Comparison of ENCODE assay signal across 33 mouse cellular contexts in the genomic region with DNA sequence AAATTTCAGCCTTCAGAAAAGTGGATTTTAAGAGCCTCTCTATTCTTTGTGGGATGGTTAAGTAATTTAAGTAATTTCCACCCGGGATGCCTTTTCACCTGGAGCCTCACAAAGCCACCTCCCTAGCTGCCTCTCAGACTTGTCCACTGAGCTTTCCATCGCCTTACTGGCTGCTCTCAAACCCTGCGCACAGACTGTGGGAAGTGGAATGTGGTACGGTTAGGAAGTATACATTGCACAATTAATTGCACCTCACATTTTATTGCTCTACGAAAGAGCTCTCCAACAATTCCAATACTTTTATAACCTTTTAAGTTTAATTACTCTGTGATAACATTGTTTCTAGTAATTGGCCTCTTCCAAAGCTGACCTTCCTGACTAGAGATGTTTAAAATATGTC. TPM values are rescaled to one million over a fixed set of nuclear protein-coding genes. Genes with fewer than 3 reads are reported as not detected.
"Had no signal": no experiment of that assay in that cellular context is flagged by ENCODE, and none has a peak within 500 bp of the region (broad histone marks: within the 10 kb centered on the region; RNA-seq: fewer than 3 reads in every experiment).

No protein-coding gene starts in this region.

- H3K4me1 ChIP-seq: heart, embryonic 10.5 days; heart, embryonic 13.5 days; heart, embryonic 15.5 days; hindbrain, embryonic 10.5 days; hindbrain, embryonic 12.5 days; hindbrain, embryonic 13.5 days; hindbrain, embryonic 15.5 days; kidney, embryonic 15.5 days had no signal

- H3K27ac ChIP-seq: heart, embryonic 10.5 days; heart, embryonic 13.5 days; heart, embryonic 15.5 days; hindbrain, embryonic 10.5 days; hindbrain, embryonic 12.5 days; hindbrain, embryonic 13.5 days; hindbrain, embryonic 14.5 days; hindbrain, embryonic 15.5 days; hindbrain, postnatal 0 days; kidney, embryonic 15.5 days; kidney, postnatal 0 days; layer of hippocampus, adult 2 months; left cerebral cortex, adult 2 months had no signal

- DNase-seq: heart, postnatal 10 days; heart, postnatal 14 days; heart, postnatal 4 days; kidney, adult 11 months; kidney, adult 18-20 months; kidney, adult 2 months; kidney, adult 8-10 months; kidney, adult 9 months; kidney, postnatal 10 days; kidney, postnatal 14 days; kidney, postnatal 25 days; kidney, postnatal 36 days; kidney, postnatal 4 days; layer of hippocampus, adult 9-11 months; layer of hippocampus, postnatal 36 days had no signal

- H3K27me3 ChIP-seq: heart, embryonic 12.5 days; heart, embryonic 13.5 days; heart, embryonic 15.5 days; hindbrain, embryonic 12.5 days; hindbrain, embryonic 13.5 days; hindbrain, embryonic 15.5 days; kidney, embryonic 15.5 days had no signal

- H3K4me2 ChIP-seq: heart, embryonic 11.5 days; heart, embryonic 12.5 days; heart, embryonic 13.5 days; heart, embryonic 15.5 days; hindbrain, embryonic 12.5 days; hindbrain, embryonic 13.5 days; hindbrain, embryonic 14.5 days; hindbrain, embryonic 15.5 days; kidney, embryonic 15.5 days had no signal

- H3K36me3 ChIP-seq: heart, embryonic 10.5 days; heart, embryonic 12.5 days; heart, embryonic 13.5 days; heart, embryonic 15.5 days; hindbrain, embryonic 10.5 days; hindbrain, embryonic 12.5 days; hindbrain, embryonic 13.5 days; hindbrain, embryonic 15.5 days; kidney, embryonic 15.5 days had no signal

- H3K4me3 ChIP-seq: heart, embryonic 10.5 days; heart, embryonic 12.5 days; heart, embryonic 13.5 days; heart, embryonic 15.5 days; hindbrain, embryonic 10.5 days; hindbrain, embryonic 12.5 days; hindbrain, embryonic 13.5 days; hindbrain, embryonic 15.5 days; kidney, embryonic 15.5 days; layer of hippocampus, adult 2 months; left cerebral cortex, adult 2 months had no signal

- H3K9ac ChIP-seq: heart, embryonic 12.5 days; heart, embryonic 13.5 days; heart, embryonic 15.5 days; hindbrain, embryonic 12.5 days; hindbrain, embryonic 13.5 days; hindbrain, embryonic 14.5 days; hindbrain, embryonic 15.5 days; kidney, embryonic 15.5 days had no signal

- H3K9me3 ChIP-seq: heart, embryonic 10.5 days; heart, embryonic 12.5 days; heart, embryonic 13.5 days; heart, embryonic 15.5 days; hindbrain, embryonic 10.5 days; hindbrain, embryonic 12.5 days; hindbrain, embryonic 13.5 days; hindbrain, embryonic 15.5 days; kidney, embryonic 15.5 days had no signal

- ATAC-seq: hindbrain, embryonic 16.5 days; hindbrain, postnatal 0 days; inflammation-experienced regulatory T-cells, adult 6 months had no signal

RNA-seq across cellular contexts. Expression of gene Abcb4, which starts 27.2 kb away (rescaled TPM):
- polyA plus RNA-seq: kidney, embryonic 14.5 days had no signal
